In the genomic region with DNA sequence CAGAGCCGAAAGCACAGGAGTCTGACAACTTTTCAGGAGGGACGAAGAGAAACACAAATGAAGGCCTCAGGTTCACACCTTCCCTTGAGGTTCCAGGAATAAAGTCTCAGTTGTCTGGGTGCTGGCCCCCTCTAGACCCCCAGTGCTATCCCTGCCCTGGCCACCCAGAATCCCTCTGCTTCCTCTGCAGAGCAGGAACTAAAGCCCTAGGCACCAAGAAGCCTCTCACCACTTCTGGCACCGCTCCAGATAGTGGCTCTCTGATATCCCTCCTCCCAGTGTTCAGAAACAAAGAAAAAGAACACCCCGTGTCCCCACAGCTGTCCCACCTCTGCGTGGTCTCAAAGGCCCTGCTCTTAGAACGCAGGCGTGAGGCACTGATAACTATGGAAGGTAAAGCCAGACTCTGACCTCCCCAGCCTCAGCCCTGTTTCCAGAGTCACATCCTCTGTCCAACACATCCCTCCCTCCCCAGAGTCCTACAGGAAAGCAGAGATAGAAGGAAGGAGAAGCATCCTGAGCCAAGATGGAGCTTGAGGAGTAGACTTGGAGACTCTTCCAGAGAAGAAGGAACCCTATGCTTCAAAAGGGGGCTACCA, we compare ENCODE assay signal across 8 mouse cellular contexts. TPM values are rescaled to one million over a fixed set of nuclear protein-coding genes. Genes with fewer than 3 reads are reported as not detected.
DNase-seq lines count a peak whose midpoint lies in the region; ATAC-seq lines count a peak whose summit lies in the region.

A gene (plus strand): TSS at position 549 of the 599 bp plus-strand sequence.

- peak; percentile 57 to 70 for DNase-seq in cerebellum, postnatal 14 days
- no peak for DNase-seq in adrenal gland, adult 8-10 months
- DNase-seq in hindbrain, embryonic 10.5 days (ENCODE audit: low spot score) = no peak
- peak in 1 of 2 experiments; percentile 11 for DNase-seq in left cerebral cortex, postnatal 25 days (ENCODE audit: low spot score in 2 of 2)

- H3K36me3 ChIP-seq in forebrain, embryonic 16.5 days (ENCODE audit: control insufficient read depth, insufficient read depth) = no peaks in the 10 kb centered on the region
- H3K36me3 ChIP-seq in hindbrain, embryonic 10.5 days = no peaks in the 10 kb centered on the region; the same call in 1 of the 2 replicates
- H3K36me3 ChIP-seq in stomach, embryonic 16.5 days (ENCODE audit: control insufficient read depth, insufficient read depth, low read length) = peaks cover 11% of the 10 kb centered on the region

- H3K9me3 ChIP-seq in forebrain, embryonic 16.5 days (ENCODE audit: control insufficient read depth, low read length) = no peaks in the 10 kb centered on the region
- no peaks in the 10 kb centered on the region for H3K9me3 ChIP-seq in hindbrain, embryonic 10.5 days
- no peaks in the 10 kb centered on the region for H3K9me3 ChIP-seq in stomach, embryonic 16.5 days (replicated peaks; ENCODE audit: control insufficient read depth, low read length)

- no peak for ATAC-seq in cerebellum, adult (ENCODE audit: insufficient number of reproducible peaks, low FRiP score, low TSS enrichment)
- ATAC-seq in forebrain, embryonic 16.5 days = peak; percentile 18
- ATAC-seq in megakaryocyte, adult 5-6 weeks (ENCODE audit: poor library complexity, severe bottlenecking) = no peak; the same call in 1 of the 2 replicates
- ATAC-seq in stomach, embryonic 16.5 days (ENCODE audit: insufficient read depth, low FRiP score) = peak; percentile 8

- H3K9ac ChIP-seq in forebrain, embryonic 16.5 days (replicated peaks; ENCODE audit: low read depth, low read length) = peak within 1 kb of the TSS; percentile 49
- peak within 1 kb of the TSS; percentile 80 for H3K9ac ChIP-seq in stomach, embryonic 16.5 days (ENCODE audit: low read length)

- H3K4me1 ChIP-seq in forebrain, embryonic 16.5 days (replicated peaks; ENCODE audit: control insufficient read depth, insufficient read depth, low read length) = peaks cover 36% of the 10 kb centered on the region
- peaks cover 33% of the 10 kb centered on the region for H3K4me1 ChIP-seq in hindbrain, embryonic 10.5 days (replicated peaks)
- H3K4me1 ChIP-seq in stomach, embryonic 16.5 days (ENCODE audit: control insufficient read depth, insufficient read depth, low read length) = peaks cover 18% of the 10 kb centered on the region

- intact Hi-C loops in left cerebral cortex, postnatal 25 days (cut with DNase I) = no loop called here

- 14% methylated on average over 7 of the region's 7 CpGs for WGBS in forebrain, embryonic 16.5 days
- 46% methylated on average over 7 of the region's 7 CpGs for WGBS in hindbrain, embryonic 10.5 days
- 7% methylated on average over 7 of the region's 7 CpGs for WGBS in stomach, embryonic 16.5 days

- peak within 1 kb of the TSS; percentile 73 for H3K27ac ChIP-seq in forebrain, embryonic 16.5 days (ENCODE audit: low read length)
- peak within 1 kb of the TSS; percentile 83 for H3K27ac ChIP-seq in hindbrain, embryonic 10.5 days
- peak within 1 kb of the TSS; percentile 93 for H3K27ac ChIP-seq in stomach, embryonic 16.5 days (ENCODE audit: low read length)

- peak within 1 kb of the TSS; percentile 52 for H3K4me2 ChIP-seq in forebrain, embryonic 16.5 days (ENCODE audit: low read length)
- H3K4me2 ChIP-seq in stomach, embryonic 16.5 days (ENCODE audit: low read depth, low read length) = peak within 1 kb of the TSS; percentile 75

- H3K4me3 ChIP-seq in forebrain, embryonic 16.5 days (replicated peaks; ENCODE audit: low read length) = peak within 1 kb of the TSS; percentile 44
- H3K4me3 ChIP-seq in hindbrain, embryonic 10.5 days = peak within 1 kb of the TSS; percentile 47
- peak within 1 kb of the TSS; percentile 59 for H3K4me3 ChIP-seq in stomach, embryonic 16.5 days (replicated peaks; ENCODE audit: low read length)

- H3K27me3 ChIP-seq in forebrain, embryonic 16.5 days (replicated peaks; ENCODE audit: control insufficient read depth, insufficient read depth, low read length) = no peaks in the 10 kb centered on the region
- H3K27me3 ChIP-seq in hindbrain, embryonic 10.5 days (ENCODE audit: insufficient read depth, poor library complexity, severe bottlenecking) = no peaks in the 10 kb centered on the region
- no peaks in the 10 kb centered on the region for H3K27me3 ChIP-seq in stomach, embryonic 16.5 days (ENCODE audit: control insufficient read depth, insufficient read depth, low read length)

RNA-seq across cellular contexts. Expression of the gene that starts here (rescaled TPM):
- 100 to 1,000 TPM; 404 to 478 (median 432) TPM for total RNA-seq in adrenal gland, adult 8-10 months (2022)
- polyA plus RNA-seq in forebrain, embryonic 16.5 days (2015; fragmentation: Nextera tagmentation; extraction: Ambion mirVana) = 10.2 and 10.5 TPM in 2 replicates
- 16.9 and 21.5 TPM in 2 replicates for polyA plus RNA-seq in hindbrain, embryonic 10.5 days (2016; fragmentation: Nextera tagmentation; extraction: Ambion mirVana)
- total RNA-seq in left cerebral cortex, postnatal 25 days (2021) = 10 to 100 TPM; 30.2 to 34.9 TPM
- 33.4 and 35.5 TPM in 2 replicates for total RNA-seq in megakaryocyte, adult 5-6 weeks (2015)
- 16.5 and 20.0 TPM in 2 replicates for total RNA-seq in megakaryocyte, adult 5-6 weeks (2017)
- 157 and 176 TPM in 2 replicates for polyA plus RNA-seq in stomach, embryonic 16.5 days (2015; fragmentation: Nextera tagmentation; extraction: Ambion mirVana)

Comparison
In these comparisons a context has a peak if more than half of its experiments do, and no peak if none do; other contexts are left out.
1. RNA of the gene that starts here (total RNA-seq): 404 to 478 TPM in adrenal gland, adult 8-10 months; 16.5 to 35.5 TPM in megakaryocyte, adult 5-6 weeks and 30.2 to 34.9 TPM in left cerebral cortex, postnatal 25 days; every median in the first group is over 10 times any median in the second.
2. DNase-seq: peak in cerebellum, postnatal 14 days (2 of 2); none in adrenal gland, adult 8-10 months (single experiment) and hindbrain, embryonic 10.5 days (single experiment).
3. ATAC-seq: peak in forebrain, embryonic 16.5 days (single experiment) and stomach, embryonic 16.5 days (single experiment); none in cerebellum, adult (single experiment) and megakaryocyte, adult 5-6 weeks (single experiment).
4. Peak in every context shown above with its lines, with median percentiles within 50 percentile points of each other: H3K27ac ChIP-seq and H3K4me3 ChIP-seq.